Mouse (Mus musculus): ENCODE measurements at regions not wholly inside any gene's neighbourhood (a gene's known extent, or its start where the extent isn't known, plus 50 kb on each side); places are given as distances from the start of the nearest gene placed in this dataset.

- no peaks in the 10 kb centered on the region for H3K4me1 ChIP-seq (ENCODE audit: insufficient read depth, low read depth, low read length)
- H3K36me3 ChIP-seq (ENCODE audit: insufficient read depth, low read length) = no peaks in the 10 kb centered on the region
- ATAC-seq (no peak), DNase-seq (ENCODE audit: low spot score) (no peak)
- no peak overlapping the region for H3K4me3 ChIP-seq (ENCODE audit: low read depth, low read length)
- H3K27ac ChIP-seq (ENCODE audit: low read length) = no peak overlapping the region
- 91% methylated on average over 1 of the region's 1 CpGs for WGBS
- no peaks in the 10 kb centered on the region for H3K27me3 ChIP-seq (replicated peaks; ENCODE audit: insufficient read depth, low read length)
- no peaks in the 10 kb centered on the region for H3K9me3 ChIP-seq (ENCODE audit: low read length)
- TF ChIP-seq CTCF (IDR thresholded peaks at IDR 0.05) (no peak), EP300 (IDR thresholded peaks at IDR 0.05) (no peak)
- H3K4me2 ChIP-seq (replicated peaks; ENCODE audit: low read depth, low read length) = no peak overlapping the region
- no peak overlapping the region for H3K9ac ChIP-seq (replicated peaks; ENCODE audit: low read depth)
Measured at GRCm38 (mm10) chr16:42743538-42743937, 132.1 kb upstream of the Zbtb20 start.

- TF ChIP-seq CTCF (IDR thresholded peaks at IDR 0.05) (no peak), EP300 (IDR thresholded peaks at IDR 0.05) (no peak)
Measured at GRCm38 (mm10) chr16:42743120-42743519, 132.6 kb upstream of the Zbtb20 start.

GRCm38 (mm10) chr16:42727826-42728225, 147.9 kb upstream of the Zbtb20 start:
- 66% methylated on average over 7 of the region's 7 CpGs for WGBS
- ATAC-seq = no peak
- no peaks in the 10 kb centered on the region for H3K27me3 ChIP-seq (replicated peaks; ENCODE audit: insufficient read depth, low read length)
- no peaks in the 10 kb centered on the region for H3K36me3 ChIP-seq (ENCODE audit: insufficient read depth, low read length)
- no peak for DNase-seq (ENCODE audit: low spot score)
- no peak overlapping the region for H3K27ac ChIP-seq (ENCODE audit: low read length)
- no peak overlapping the region for H3K9ac ChIP-seq (replicated peaks; ENCODE audit: low read depth)
- H3K9me3 ChIP-seq (ENCODE audit: low read length) = no peaks in the 10 kb centered on the region
- H3K4me1 ChIP-seq (ENCODE audit: insufficient read depth, low read depth, low read length) = no peaks in the 10 kb centered on the region
- H3K4me3 ChIP-seq (ENCODE audit: low read depth, low read length) = no peak overlapping the region
- no peak for TF ChIP-seq EP300 (IDR thresholded peaks at IDR 0.05)
- TF ChIP-seq CTCF (IDR thresholded peaks at IDR 0.05) = no peak
- no peak overlapping the region for H3K4me2 ChIP-seq (replicated peaks; ENCODE audit: low read depth, low read length)

More at GRCm38 (mm10) chr16:42743120-42743519, 132.6 kb upstream of the Zbtb20 start:
- no peaks in the 10 kb centered on the region for H3K27me3 ChIP-seq (replicated peaks; ENCODE audit: insufficient read depth, low read length)
- no peak overlapping the region for H3K9ac ChIP-seq (replicated peaks; ENCODE audit: low read depth)
- no peaks in the 10 kb centered on the region for H3K4me1 ChIP-seq (ENCODE audit: insufficient read depth, low read depth, low read length)
- ATAC-seq = no peak
- no peak for DNase-seq (ENCODE audit: low spot score)
- H3K36me3 ChIP-seq (ENCODE audit: insufficient read depth, low read length) = no peaks in the 10 kb centered on the region
- no peaks in the 10 kb centered on the region for H3K9me3 ChIP-seq (ENCODE audit: low read length)
- no peak overlapping the region for H3K4me2 ChIP-seq (replicated peaks; ENCODE audit: low read depth, low read length)
- 54% methylated on average over 2 of the region's 2 CpGs for WGBS
- H3K4me3 ChIP-seq (ENCODE audit: low read depth, low read length) = no peak overlapping the region
- no peak overlapping the region for H3K27ac ChIP-seq (ENCODE audit: low read length)

- no peak overlapping the region for H3K4me3 ChIP-seq (ENCODE audit: low read depth, low read length)
- H3K27ac ChIP-seq (ENCODE audit: low read length) = no peak overlapping the region
- no peaks in the 10 kb centered on the region for H3K27me3 ChIP-seq (replicated peaks; ENCODE audit: insufficient read depth, low read length)
- ATAC-seq = no peak
- H3K9me3 ChIP-seq (ENCODE audit: low read length) = no peaks in the 10 kb centered on the region
- no peak for DNase-seq (ENCODE audit: low spot score)
- no peak for TF ChIP-seq CTCF (IDR thresholded peaks at IDR 0.05)
- TF ChIP-seq EP300 (IDR thresholded peaks at IDR 0.05) = no peak
- no peak overlapping the region for H3K4me2 ChIP-seq (replicated peaks; ENCODE audit: low read depth, low read length)
- no peak overlapping the region for H3K9ac ChIP-seq (replicated peaks; ENCODE audit: low read depth)
- WGBS = 77% methylated on average over 3 of the region's 3 CpGs
- no peaks in the 10 kb centered on the region for H3K36me3 ChIP-seq (ENCODE audit: insufficient read depth, low read length)
- H3K4me1 ChIP-seq (ENCODE audit: insufficient read depth, low read depth, low read length) = no peaks in the 10 kb centered on the region
Measured at GRCm38 (mm10) chr16:42719915-42720314, 155.8 kb upstream of the Zbtb20 start.

- no peaks in the 10 kb centered on the region for H3K27me3 ChIP-seq (replicated peaks; ENCODE audit: insufficient read depth, low read length)
- no peak overlapping the region for H3K4me3 ChIP-seq (ENCODE audit: low read depth, low read length)
- no peak overlapping the region for H3K9ac ChIP-seq (replicated peaks; ENCODE audit: low read depth)
- no peak overlapping the region for H3K4me2 ChIP-seq (replicated peaks; ENCODE audit: low read depth, low read length)
- no peak overlapping the region for H3K27ac ChIP-seq (ENCODE audit: low read length)
- H3K9me3 ChIP-seq (ENCODE audit: low read length) = no peaks in the 10 kb centered on the region
- WGBS = 66% methylated on average over 7 of the region's 7 CpGs
- TF ChIP-seq EP300 (IDR thresholded peaks at IDR 0.05) (no peak), CTCF (IDR thresholded peaks at IDR 0.05) (no peak)
- no peaks in the 10 kb centered on the region for H3K36me3 ChIP-seq (ENCODE audit: insufficient read depth, low read length)
- H3K4me1 ChIP-seq (ENCODE audit: insufficient read depth, low read depth, low read length) = no peaks in the 10 kb centered on the region
- DNase-seq (ENCODE audit: low spot score) = no peak
- ATAC-seq = no peak
Measured at GRCm38 (mm10) chr16:42718452-42718851, 157.2 kb upstream of the Zbtb20 start.

GRCm38 (mm10) chr16:42717828-42718412, 157.8 kb upstream of the Zbtb20 start:
- 64% methylated on average over 7 of the region's 7 CpGs for WGBS
- Histone ChIP-seq H3K27ac (ENCODE audit: low read length) (no peak overlapping the region), H3K9ac (replicated peaks; ENCODE audit: low read depth) (no peak overlapping the region), H3K36me3 (ENCODE audit: insufficient read depth, low read length) (no peaks in the 10 kb centered on the region), H3K9me3 (ENCODE audit: low read length) (no peaks in the 10 kb centered on the region), H3K4me2 (replicated peaks; ENCODE audit: low read depth, low read length) (no peak overlapping the region), H3K27me3 (replicated peaks; ENCODE audit: insufficient read depth, low read length) (no peaks in the 10 kb centered on the region), H3K4me1 (ENCODE audit: insufficient read depth, low read depth, low read length) (no peaks in the 10 kb centered on the region), H3K4me3 (ENCODE audit: low read depth, low read length) (no peak overlapping the region)
- peak; percentile 22 for DNase-seq (ENCODE audit: low spot score)
- no peak for ATAC-seq
- TF ChIP-seq EP300 (IDR thresholded peaks at IDR 0.05) = no peak
- no peak for TF ChIP-seq CTCF (IDR thresholded peaks at IDR 0.05)
